Mouse (Mus musculus): ENCODE measurements around the gene Arhgdib. TPM values are rescaled to one million over a fixed set of nuclear protein-coding genes. Genes with fewer than 3 reads are reported as not detected.
A peak's percentile ranks its signal among the peaks of the same experiment; 100 is the strongest.

Gene Arhgdib
- polyA plus RNA-seq, 1 experiment, result 531 TPM

- WGBS, result 67% methylated on average over 9 of the region's 9 CpGs
- TF ChIP-seq POLR2A (IDR thresholded peaks at IDR 0.05; ENCODE audit: borderline replicate concordance, control insufficient read depth, low read depth, low read length), result no peak
- TF ChIP-seq CTCF (IDR thresholded peaks at IDR 0.05; ENCODE audit: control insufficient read depth, insufficient read depth, low read length), result no peak
- no peak overlapping the region for H3K27ac ChIP-seq (ENCODE audit: control insufficient read depth, insufficient read depth, low read depth, low read length, poor library complexity)
- H3K4me3 ChIP-seq (replicated peaks; ENCODE audit: control insufficient read depth, low read depth, low read length), result no peak overlapping the region
- H3K4me1 ChIP-seq (ENCODE audit: control insufficient read depth, insufficient read depth, low read length), result peaks cover 4% of the 10 kb centered on the region; the same call in 1 of the 2 replicates
Measured at GRCm38 (mm10) chr6:136936361-136936760, 5.3 kb downstream of the Arhgdib start.

- no peak for TF ChIP-seq CTCF (IDR thresholded peaks at IDR 0.05; ENCODE audit: control insufficient read depth, insufficient read depth, low read length)
- TF ChIP-seq POLR2A (IDR thresholded peaks at IDR 0.05; ENCODE audit: borderline replicate concordance, control insufficient read depth, low read depth, low read length), result no peak
- WGBS, result 39% methylated on average over 3 of the region's 3 CpGs
- H3K4me1 ChIP-seq (ENCODE audit: control insufficient read depth, insufficient read depth, low read length), result peaks cover 7% of the 10 kb centered on the region
- no peak overlapping the region for H3K4me3 ChIP-seq (replicated peaks; ENCODE audit: control insufficient read depth, low read depth, low read length)
- no peak overlapping the region for H3K27ac ChIP-seq (ENCODE audit: control insufficient read depth, insufficient read depth, low read depth, low read length, poor library complexity)
Measured at GRCm38 (mm10) chr6:136935233-136935632, 6.5 kb downstream of the Arhgdib start.

GRCm38 (mm10) chr6:136934068-136934467 is 7.6 kb downstream of the Arhgdib start:
- TF ChIP-seq POLR2A (IDR thresholded peaks at IDR 0.05; ENCODE audit: borderline replicate concordance, control insufficient read depth, low read depth, low read length) (no peak), CTCF (IDR thresholded peaks at IDR 0.05; ENCODE audit: control insufficient read depth, insufficient read depth, low read length) (no peak)
- Histone ChIP-seq H3K27ac (ENCODE audit: control insufficient read depth, insufficient read depth, low read depth, low read length, poor library complexity) (no peak overlapping the region), H3K4me1 (ENCODE audit: control insufficient read depth, insufficient read depth, low read length) (peaks cover 7% of the 10 kb centered on the region), H3K4me3 (replicated peaks; ENCODE audit: control insufficient read depth, low read depth, low read length) (no peak overlapping the region)
- WGBS, result 62% methylated on average over 7 of the region's 7 CpGs

GRCm38 (mm10) chr6:136931246-136931645 is 10.5 kb downstream of the Arhgdib start:
- 60% methylated on average over 13 of the region's 13 CpGs for WGBS
- peak overlapping the region; percentile 61; the same call in 1 of the 2 replicates for H3K27ac ChIP-seq (ENCODE audit: control insufficient read depth, insufficient read depth, low read depth, low read length, poor library complexity)
- no peak overlapping the region for H3K4me3 ChIP-seq (replicated peaks; ENCODE audit: control insufficient read depth, low read depth, low read length)
- peaks cover 7% of the 10 kb centered on the region for H3K4me1 ChIP-seq (ENCODE audit: control insufficient read depth, insufficient read depth, low read length)
- TF ChIP-seq POLR2A (IDR thresholded peaks at IDR 0.05; ENCODE audit: borderline replicate concordance, control insufficient read depth, low read depth, low read length) (no peak), CTCF (IDR thresholded peaks at IDR 0.05; ENCODE audit: control insufficient read depth, insufficient read depth, low read length) (no peak)

- peak overlapping the region; percentile 61 for H3K27ac ChIP-seq (ENCODE audit: control insufficient read depth, insufficient read depth, low read depth, low read length, poor library complexity)
- WGBS, result under 1% methylated on average over 12 of the region's 12 CpGs
- peak overlapping the region; percentile 48 for H3K4me3 ChIP-seq (replicated peaks; ENCODE audit: control insufficient read depth, low read depth, low read length)
- TF ChIP-seq CTCF (IDR thresholded peaks at IDR 0.05; ENCODE audit: control insufficient read depth, insufficient read depth, low read length), result no peak
- TF ChIP-seq POLR2A (IDR thresholded peaks at IDR 0.05; ENCODE audit: borderline replicate concordance, control insufficient read depth, low read depth, low read length), result peak; percentile 61; the same call in 1 of the 2 replicates
- H3K4me1 ChIP-seq (ENCODE audit: control insufficient read depth, insufficient read depth, low read length), result peaks cover 7% of the 10 kb centered on the region
Measured at GRCm38 (mm10) chr6:136930677-136931076, 11.0 kb downstream of the Arhgdib start.

- 73% methylated on average over 1 of the region's 1 CpGs for WGBS
- peaks cover 7% of the 10 kb centered on the region for H3K4me1 ChIP-seq (ENCODE audit: control insufficient read depth, insufficient read depth, low read length)
- TF ChIP-seq POLR2A (IDR thresholded peaks at IDR 0.05; ENCODE audit: borderline replicate concordance, control insufficient read depth, low read depth, low read length), result no peak
- TF ChIP-seq CTCF (IDR thresholded peaks at IDR 0.05; ENCODE audit: control insufficient read depth, insufficient read depth, low read length), result no peak
Measured at GRCm38 (mm10) chr6:136927626-136928025, 14.1 kb downstream of the Arhgdib start.

GRCm38 (mm10) chr6:136925049-136925448 is 16.6 kb downstream of the Arhgdib start:
- no peaks in the 10 kb centered on the region for H3K4me1 ChIP-seq (ENCODE audit: control insufficient read depth, insufficient read depth, low read length)
- H3K27ac ChIP-seq (ENCODE audit: control insufficient read depth, insufficient read depth, low read depth, low read length, poor library complexity), result 0 out of 2 replicates have a peak overlapping the region, but pooled peaks have one; percentile 20
- WGBS, result 41% methylated on average over 8 of the region's 8 CpGs
- no peak overlapping the region for H3K4me3 ChIP-seq (replicated peaks; ENCODE audit: control insufficient read depth, low read depth, low read length)
- TF ChIP-seq POLR2A (IDR thresholded peaks at IDR 0.05; ENCODE audit: borderline replicate concordance, control insufficient read depth, low read depth, low read length), result no peak
- TF ChIP-seq CTCF (IDR thresholded peaks at IDR 0.05; ENCODE audit: control insufficient read depth, insufficient read depth, low read length), result no peak

More at GRCm38 (mm10) chr6:136927626-136928025, 14.1 kb downstream of the Arhgdib start:
- H3K4me3 ChIP-seq (replicated peaks; ENCODE audit: control insufficient read depth, low read depth, low read length), result no peak overlapping the region
- no peak overlapping the region for H3K27ac ChIP-seq (ENCODE audit: control insufficient read depth, insufficient read depth, low read depth, low read length, poor library complexity)

- H3K4me3 ChIP-seq (replicated peaks; ENCODE audit: control insufficient read depth, low read depth, low read length), result no peak within 1 kb of the TSS
- H3K27ac ChIP-seq (ENCODE audit: control insufficient read depth, insufficient read depth, low read depth, low read length, poor library complexity), result no peak within 1 kb of the TSS
- H3K4me1 ChIP-seq (ENCODE audit: control insufficient read depth, insufficient read depth, low read length), result no peaks in the 10 kb centered on the region
- WGBS, result 85% methylated on average over 8 of the region's 8 CpGs
- no peak for TF ChIP-seq POLR2A (IDR thresholded peaks at IDR 0.05; ENCODE audit: borderline replicate concordance, control insufficient read depth, low read depth, low read length)
Measured at GRCm38 (mm10) chr6:136923532-136923931, 18.2 kb downstream of the Arhgdib start, which contains the start of gene Pde6h. Pde6h (plus strand) TSS chr6:136923832.

GRCm38 (mm10) chr6:136922871-136923270 is 18.8 kb downstream of the Arhgdib start:
- 69% methylated on average over 7 of the region's 7 CpGs for WGBS
- H3K4me3 ChIP-seq (replicated peaks; ENCODE audit: control insufficient read depth, low read depth, low read length), result no peak overlapping the region
- H3K27ac ChIP-seq (ENCODE audit: control insufficient read depth, insufficient read depth, low read depth, low read length, poor library complexity), result no peak overlapping the region
- TF ChIP-seq CTCF (IDR thresholded peaks at IDR 0.05; ENCODE audit: control insufficient read depth, insufficient read depth, low read length), result no peak
- no peak for TF ChIP-seq POLR2A (IDR thresholded peaks at IDR 0.05; ENCODE audit: borderline replicate concordance, control insufficient read depth, low read depth, low read length)
- H3K4me1 ChIP-seq (ENCODE audit: control insufficient read depth, insufficient read depth, low read length), result no peaks in the 10 kb centered on the region

All from bone marrow, adult 2 months (tissue).